ENCODE assay signal across 17 mouse cellular contexts in genomic region chr4:56082411-56082810, GRCm38 (mm10).
"Had no signal": no experiment of that assay in that cellular context is flagged by ENCODE, and none has a peak within 500 bp of the region (broad histone marks: within the 10 kb centered on the region; RNA-seq: fewer than 3 reads in every experiment).

No protein-coding gene starts in this region.

- H3K4me3 ChIP-seq: liver, embryonic 12.5 days; midbrain, embryonic 10.5 days; midbrain, embryonic 12.5 days; myocyte; neural tube, embryonic 13.5 days; neural tube, embryonic 15.5 days had no signal

- H3K27ac ChIP-seq: liver, embryonic 12.5 days; liver, embryonic 14.5 days; midbrain, embryonic 10.5 days; midbrain, embryonic 12.5 days; neural tube, embryonic 13.5 days; neural tube, embryonic 15.5 days had no signal

- DNase-seq: lung, embryonic 14.5 days; midbrain, embryonic 14.5 days; retina, postnatal 1 day; right cerebral cortex, adult 18-20 months; right cerebral cortex, postnatal 25 days; right cerebral cortex, postnatal 4 days; spleen, adult 18-20 months; thymus, adult 18-20 months; thymus, postnatal 14 days; thymus, postnatal 36 days had no signal
